Mouse (Mus musculus) midbrain, embryonic 16.5 days (tissue): ENCODE measurements around the gene Gdf15. TPM values are rescaled to one million over a fixed set of nuclear protein-coding genes. Genes with fewer than 3 reads are reported as not detected.

Experiments used
- ATAC-seq: fragments of 200-750 bp; cut with Nextera tagmentation; 2 replicates; pipeline ENCODE4 v1.8.0; 2017; ENCODE audit warnings: moderate TSS enrichment
- H3K27ac ChIP-seq: fragments of 300-500 bp; sonication (generic); 2 replicates; pipeline ENCODE4 v1.5.1; 2014; ENCODE audit warnings: mild to moderate bottlenecking, low read length, mixed read lengths
- H3K27me3 ChIP-seq: fragments of 300-500 bp; sonication (generic); 2 replicates; pipeline ENCODE4 v1.6.1; 2014; ENCODE audit warnings: low read depth, low read length, mixed read lengths; ENCODE audit not compliant: control insufficient read depth, insufficient read depth
- H3K36me3 ChIP-seq: fragments of 300-500 bp; sonication (generic); 2 replicates; pipeline ENCODE4 v1.6.1; 2014; ENCODE audit warnings: mild to moderate bottlenecking, low read length, moderate library complexity, mixed read lengths; ENCODE audit not compliant: control insufficient read depth, insufficient read depth
- H3K4me1 ChIP-seq: fragments of 300-500 bp; sonication (generic); 2 replicates; pipeline ENCODE4 v1.6.1; 2014; ENCODE audit warnings: mild to moderate bottlenecking, low read length, mixed read lengths; ENCODE audit not compliant: control insufficient read depth, insufficient read depth
- H3K4me2 ChIP-seq: fragments of 300-500 bp; sonication (generic); 2 replicates; pipeline ENCODE4 v1.6.1; 2014; ENCODE audit warnings: mild to moderate bottlenecking, low read length, mixed read lengths
- H3K4me3 ChIP-seq: fragments of 300-500 bp; sonication (generic); 2 replicates; pipeline ENCODE4 v1.5.1; 2014; ENCODE audit warnings: low read depth, mild to moderate bottlenecking, low read length, moderate library complexity, mixed read lengths
- H3K9ac ChIP-seq: fragments of 300-500 bp; sonication (generic); 2 replicates; pipeline ENCODE4 v1.6.1; 2014; ENCODE audit warnings: low read depth, low read length, mixed read lengths
- H3K9me3 ChIP-seq: fragments of 300-500 bp; sonication (generic); replicated peaks from 2 replicates; pipeline ENCODE4 v1.6.1; 2014; ENCODE audit warnings: mild to moderate bottlenecking, low read length, mixed read lengths; ENCODE audit not compliant: control insufficient read depth, poor library complexity, severe bottlenecking
- WGBS: fragments of 180-500 bp; shearing (Covaris S2); extraction: QIAGEN DNeasy Blood & Tissue Kit; methylation state at CpG from one replicate; pipeline ENCODE4 v1.1.7; 2014; 5-methylcytosine and 5-hydroxymethylcytosine counted together
- polyA plus RNA-seq: library from polyadenylated mRNA; unstranded; fragments of >200 nt; fragmentation: Nextera tagmentation; extraction: Ambion mirVana; gene quantifications from 2 replicates; pipeline ENCODE4 v1.2.1, GENCODE M21; 2015

The Gdf15 gene
- 0.35 and 0.39 TPM in 2 replicates for polyA plus RNA-seq

- Histone ChIP-seq H3K36me3 (no peaks in the 10 kb centered on the region), H3K4me2 (no peak within 1 kb of the TSS), H3K9ac (no peak within 1 kb of the TSS), H3K27ac (no peak within 1 kb of the TSS), H3K27me3 (peaks cover 3% of the 10 kb centered on the region; the same call in 1 of the 2 replicates), H3K4me1 (peaks cover 6% of the 10 kb centered on the region; the same call in 1 of the 2 replicates), H3K4me3 (no peak within 1 kb of the TSS), H3K9me3 (no peaks in the 10 kb centered on the region)
- WGBS: 81% methylated on average over 6 of the region's 6 CpGs
- no peak for ATAC-seq
Measured at GRCm38 (mm10) chr8:70632346-70632892, at the start of gene Gdf15. Gene Gdf15, minus strand, starts transcription at chr8:70632456.

- Histone ChIP-seq H3K27ac (no peak overlapping the region), H3K4me1 (peaks cover 4% of the 10 kb centered on the region; the same call in 1 of the 2 replicates), H3K4me2 (no peak overlapping the region), H3K9me3 (no peaks in the 10 kb centered on the region), H3K27me3 (no peaks in the 10 kb centered on the region), H3K36me3 (peaks cover 6% of the 10 kb centered on the region; the same call in 1 of the 2 replicates), H3K9ac (no peak overlapping the region), H3K4me3 (no peak overlapping the region)
- WGBS: 80% methylated on average over 3 of the region's 3 CpGs
- ATAC-seq: no peak
Measured at GRCm38 (mm10) chr8:70681410-70681809, 49.2 kb upstream of the Gdf15 start.

GRCm38 (mm10) chr8:70680039-70680438 is 47.8 kb upstream of the Gdf15 start:
- WGBS: 94% methylated on average over 3 of the region's 3 CpGs
- ATAC-seq: no peak
- Histone ChIP-seq H3K9ac (no peak overlapping the region), H3K4me3 (no peak overlapping the region), H3K4me1 (peaks cover 4% of the 10 kb centered on the region; the same call in 1 of the 2 replicates), H3K36me3 (peaks cover 6% of the 10 kb centered on the region; the same call in 1 of the 2 replicates), H3K27ac (no peak overlapping the region), H3K27me3 (no peaks in the 10 kb centered on the region), H3K4me2 (no peak overlapping the region), H3K9me3 (no peaks in the 10 kb centered on the region)

GRCm38 (mm10) chr8:70679404-70679803 is 47.1 kb upstream of the Gdf15 start:
- WGBS: 95% methylated on average over 4 of the region's 4 CpGs
- no peaks in the 10 kb centered on the region for H3K27me3 ChIP-seq
- peaks cover 6% of the 10 kb centered on the region; the same call in 1 of the 2 replicates for H3K4me1 ChIP-seq
- H3K36me3 ChIP-seq: peaks cover 6% of the 10 kb centered on the region; the same call in 1 of the 2 replicates
- H3K9me3 ChIP-seq: no peaks in the 10 kb centered on the region
- no peak overlapping the region for H3K9ac ChIP-seq
- no peak overlapping the region for H3K27ac ChIP-seq
- no peak overlapping the region for H3K4me3 ChIP-seq
- H3K4me2 ChIP-seq: no peak overlapping the region
- no peak for ATAC-seq

GRCm38 (mm10) chr8:70678679-70679078 is 46.4 kb upstream of the Gdf15 start:
- no peak overlapping the region for H3K4me3 ChIP-seq
- no peak for ATAC-seq
- no peaks in the 10 kb centered on the region for H3K9me3 ChIP-seq
- no peak overlapping the region for H3K27ac ChIP-seq
- no peak overlapping the region for H3K4me2 ChIP-seq
- peaks cover 6% of the 10 kb centered on the region; the same call in 1 of the 2 replicates for H3K36me3 ChIP-seq
- H3K27me3 ChIP-seq: no peaks in the 10 kb centered on the region
- H3K9ac ChIP-seq: no peak overlapping the region
- H3K4me1 ChIP-seq: peaks cover 9% of the 10 kb centered on the region

GRCm38 (mm10) chr8:70677451-70678080 is 45.3 kb upstream of the Gdf15 start:
- Histone ChIP-seq H3K4me3 (no peak overlapping the region), H3K4me1 (peaks cover 9% of the 10 kb centered on the region), H3K36me3 (peaks cover 6% of the 10 kb centered on the region; the same call in 1 of the 2 replicates), H3K27me3 (no peaks in the 10 kb centered on the region), H3K4me2 (no peak overlapping the region), H3K27ac (no peak overlapping the region), H3K9ac (no peak overlapping the region), H3K9me3 (no peaks in the 10 kb centered on the region)
- WGBS: 93% methylated on average over 15 of the region's 15 CpGs
- no peak for ATAC-seq

- Histone ChIP-seq H3K27me3 (no peaks in the 10 kb centered on the region), H3K4me1 (peaks cover 9% of the 10 kb centered on the region), H3K9me3 (no peaks in the 10 kb centered on the region), H3K4me3 (no peak overlapping the region), H3K4me2 (no peak overlapping the region), H3K27ac (no peak overlapping the region), H3K9ac (no peak overlapping the region), H3K36me3 (peaks cover 6% of the 10 kb centered on the region; the same call in 1 of the 2 replicates)
- no peak for ATAC-seq
- 95% methylated on average over 1 of the region's 1 CpGs for WGBS
Measured at GRCm38 (mm10) chr8:70675336-70675735, 43.1 kb upstream of the Gdf15 start.

- no peak overlapping the region for H3K27ac ChIP-seq
- H3K9ac ChIP-seq: no peak overlapping the region
Measured at GRCm38 (mm10) chr8:70674716-70675115, 42.5 kb upstream of the Gdf15 start.

GRCm38 (mm10) chr8:70674109-70674508 is 41.9 kb upstream of the Gdf15 start:
- Histone ChIP-seq H3K4me2 (peak overlapping the region; percentile 63), H3K36me3 (peaks cover 6% of the 10 kb centered on the region; the same call in 1 of the 2 replicates), H3K9me3 (no peaks in the 10 kb centered on the region), H3K9ac (peak overlapping the region; percentile 71), H3K27ac (peak overlapping the region; percentile 95), H3K4me3 (peak overlapping the region; percentile 61), H3K4me1 (peaks cover 9% of the 10 kb centered on the region), H3K27me3 (no peaks in the 10 kb centered on the region)
- peak; percentile 5; the same call in 1 of the 2 replicates for ATAC-seq
- WGBS: 89% methylated on average over 3 of the region's 3 CpGs

More at GRCm38 (mm10) chr8:70674716-70675115, 42.5 kb upstream of the Gdf15 start:
- H3K4me2 ChIP-seq: no peak overlapping the region
- no peak for ATAC-seq
- no peaks in the 10 kb centered on the region for H3K9me3 ChIP-seq
- no peak overlapping the region for H3K4me3 ChIP-seq
- H3K27me3 ChIP-seq: no peaks in the 10 kb centered on the region
- H3K36me3 ChIP-seq: peaks cover 6% of the 10 kb centered on the region; the same call in 1 of the 2 replicates
- peaks cover 9% of the 10 kb centered on the region for H3K4me1 ChIP-seq
- 88% methylated on average over 4 of the region's 4 CpGs for WGBS
